Mouse (Mus musculus): Measurements from ENCODE around the gene Omt2b.

- TF ChIP-seq CEBPB (IDR thresholded peaks at IDR 0.05; ENCODE audit: low read depth) (no peak), CTCF (IDR thresholded peaks at IDR 0.05; ENCODE audit: control insufficient read depth, insufficient read depth, insufficient read length) (no peak), MYOD1 (IDR thresholded peaks at IDR 0.05; ENCODE audit: control insufficient read depth, insufficient read length, low read depth) (no peak), USF1 (IDR thresholded peaks at IDR 0.05; ENCODE audit: low read depth) (no peak), MAX (IDR thresholded peaks at IDR 0.05) (no peak), MYOG (IDR thresholded peaks at IDR 0.05; ENCODE audit: control insufficient read depth, extremely low read depth, insufficient read length) (no peak), FOSL1 (IDR thresholded peaks at IDR 0.05; ENCODE audit: insufficient read depth, low read length, poor library complexity, severe bottlenecking) (no peak)
These were observed 27.5 kb downstream of the Omt2b start for GRCm38 (mm10) chr9:78354665-78355578.

All from C2C12 (cell line).